Mouse (Mus musculus): ENCODE results near the gene Ccdc102a. TPM values are rescaled to one million over a fixed set of nuclear protein-coding genes. Genes with fewer than 3 reads are reported as not detected.

Gene Ccdc102a
- polyA plus RNA-seq, 1 experiment from 2014 or later: 1.6 TPM

DNA sequence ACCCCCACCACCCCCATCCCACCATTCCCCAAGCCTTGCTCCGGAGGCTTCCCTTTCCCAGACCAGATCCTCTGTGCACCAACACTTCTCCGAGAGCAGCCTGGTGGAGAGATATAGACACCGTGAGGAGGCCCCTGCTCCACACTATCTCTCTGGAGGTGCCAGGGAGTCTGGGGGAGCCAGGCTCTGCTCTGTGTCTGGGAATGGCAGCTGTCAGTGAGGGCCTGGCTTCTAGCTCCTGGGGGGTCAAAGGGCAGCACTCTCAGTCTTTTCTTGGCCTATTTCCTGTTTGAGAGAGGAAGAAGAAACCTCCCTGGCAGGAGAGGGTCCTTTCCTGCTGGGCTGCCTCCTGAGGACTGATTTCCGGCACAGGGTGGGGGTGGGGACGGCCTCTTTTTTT is 16.9 kb downstream of the Ccdc102a start:
- 20% methylated on average over 5 of the region's 5 CpGs for WGBS (ENCODE audit: insufficient replicate concordance)
- Histone ChIP-seq H3K4me2 (ENCODE audit: low read depth, low read length) (peak overlapping the region; percentile 46), H3K4me3 (ENCODE audit: low read depth, low read length) (no peak overlapping the region), H3K9ac (ENCODE audit: low read depth, low read length) (peak overlapping the region; percentile 52), H3K27me3 (ENCODE audit: control insufficient read depth, insufficient read depth, low read depth, low read length) (no peaks in the 10 kb centered on the region), H3K27ac (ENCODE audit: low read length) (peak overlapping the region; percentile 96), H3K36me3 (ENCODE audit: control insufficient read depth, insufficient read depth) (no peaks in the 10 kb centered on the region), H3K4me1 (ENCODE audit: control insufficient read depth, low read depth, low read length) (peaks cover 58% of the 10 kb centered on the region), H3K9me3 (replicated peaks; ENCODE audit: control insufficient read depth, low read length) (no peaks in the 10 kb centered on the region)
- no peak for ATAC-seq (ENCODE audit: low read depth)

DNA sequence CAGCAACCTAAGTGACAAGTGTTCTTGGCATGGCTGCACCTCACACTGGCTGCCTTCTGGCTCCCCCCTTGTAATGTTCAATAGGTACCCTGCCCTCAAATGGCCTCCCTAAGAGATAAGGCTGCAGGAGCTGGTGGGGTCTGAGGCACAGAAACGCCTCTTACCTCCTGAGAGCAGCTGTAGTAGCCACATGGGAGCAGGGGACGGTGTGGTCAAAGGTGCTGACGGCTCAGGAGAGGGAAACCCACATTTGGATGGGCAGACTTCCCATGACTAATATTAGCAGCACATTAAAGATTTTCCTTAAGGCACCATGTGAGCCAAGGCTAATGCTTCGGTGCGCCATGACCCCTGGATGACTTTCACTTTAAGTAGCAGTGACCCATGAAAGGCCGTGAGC is 17.3 kb downstream of the Ccdc102a start:
- Histone ChIP-seq H3K4me1 (ENCODE audit: control insufficient read depth, low read depth, low read length) (peaks cover 58% of the 10 kb centered on the region), H3K4me3 (ENCODE audit: low read depth, low read length) (no peak overlapping the region), H3K9me3 (replicated peaks; ENCODE audit: control insufficient read depth, low read length) (no peaks in the 10 kb centered on the region), H3K9ac (ENCODE audit: low read depth, low read length) (peak overlapping the region; percentile 52), H3K27me3 (ENCODE audit: control insufficient read depth, insufficient read depth, low read depth, low read length) (no peaks in the 10 kb centered on the region), H3K4me2 (ENCODE audit: low read depth, low read length) (peak overlapping the region; percentile 46), H3K27ac (ENCODE audit: low read length) (peak overlapping the region; percentile 96), H3K36me3 (ENCODE audit: control insufficient read depth, insufficient read depth) (no peaks in the 10 kb centered on the region)
- no peak for ATAC-seq (ENCODE audit: low read depth)
- WGBS (ENCODE audit: insufficient replicate concordance): 34% methylated on average over 6 of the region's 6 CpGs

DNA sequence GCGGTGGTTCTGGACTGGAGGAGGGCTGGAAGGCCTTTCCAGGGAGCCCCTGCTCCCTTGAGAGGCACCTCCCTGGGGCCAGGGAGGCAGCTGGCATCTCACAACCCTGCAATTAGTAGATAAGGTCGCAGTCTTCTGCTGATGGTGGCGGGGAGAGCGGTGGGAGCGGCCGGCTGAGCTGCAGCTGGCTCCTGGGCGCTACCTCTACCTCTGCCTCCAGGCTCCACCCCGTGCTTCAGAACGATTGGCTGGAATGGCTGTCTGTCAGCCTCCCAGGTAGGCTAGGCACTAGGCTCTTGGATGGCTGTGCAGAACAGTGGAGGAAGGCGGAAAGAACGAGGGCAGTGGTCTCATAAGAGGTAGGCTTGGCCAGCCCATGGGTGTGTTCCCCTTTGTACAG is 18.6 kb downstream of the Ccdc102a start:
- H3K9ac ChIP-seq (ENCODE audit: low read depth, low read length): peak overlapping the region; percentile 63
- no peaks in the 10 kb centered on the region for H3K9me3 ChIP-seq (replicated peaks; ENCODE audit: control insufficient read depth, low read length)
- 11% methylated on average over 11 of the region's 11 CpGs for WGBS (ENCODE audit: insufficient replicate concordance)
- H3K4me1 ChIP-seq (ENCODE audit: control insufficient read depth, low read depth, low read length): peaks cover 58% of the 10 kb centered on the region
- no peaks in the 10 kb centered on the region for H3K36me3 ChIP-seq (ENCODE audit: control insufficient read depth, insufficient read depth)
- H3K4me3 ChIP-seq (ENCODE audit: low read depth, low read length): peak overlapping the region; percentile 38
- H3K27me3 ChIP-seq (ENCODE audit: control insufficient read depth, insufficient read depth, low read depth, low read length): no peaks in the 10 kb centered on the region
- ATAC-seq (ENCODE audit: low read depth): peak; percentile 99
- H3K27ac ChIP-seq (ENCODE audit: low read length): peak overlapping the region; percentile 96
- H3K4me2 ChIP-seq (ENCODE audit: low read depth, low read length): peak overlapping the region; percentile 67

DNA sequence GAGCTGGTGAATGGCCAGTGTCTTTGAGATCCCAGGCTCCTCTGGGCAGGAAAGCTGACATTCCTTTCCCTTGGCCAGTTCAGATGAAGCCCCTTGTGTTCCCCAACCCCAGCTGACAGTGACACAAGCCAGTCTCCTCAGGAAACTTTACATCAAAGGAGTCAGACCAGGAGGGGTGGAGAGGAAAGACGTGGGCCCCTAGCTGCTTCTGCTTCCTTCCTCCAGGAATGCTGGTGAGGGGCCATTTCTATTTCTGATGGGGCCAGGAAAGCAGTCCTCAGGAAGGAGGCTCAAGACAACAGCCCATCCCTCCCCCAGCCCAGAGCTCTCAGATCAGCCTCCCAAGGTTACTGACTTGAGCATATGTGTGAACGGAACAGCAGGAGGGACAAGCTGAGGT is 25.0 kb downstream of the Ccdc102a start:
- H3K9me3 ChIP-seq (replicated peaks; ENCODE audit: control insufficient read depth, low read length): no peaks in the 10 kb centered on the region
- no peak overlapping the region for H3K9ac ChIP-seq (ENCODE audit: low read depth, low read length)
- no peaks in the 10 kb centered on the region; the same call in none of the 2 replicates for H3K27me3 ChIP-seq (ENCODE audit: control insufficient read depth, insufficient read depth, low read depth, low read length)
- peaks cover 25% of the 10 kb centered on the region for H3K4me1 ChIP-seq (ENCODE audit: control insufficient read depth, low read depth, low read length)
- H3K4me3 ChIP-seq (ENCODE audit: low read depth, low read length): no peak overlapping the region
- ATAC-seq (ENCODE audit: low read depth): no peak
- no peaks in the 10 kb centered on the region for H3K36me3 ChIP-seq (ENCODE audit: control insufficient read depth, insufficient read depth)
- no peak overlapping the region for H3K27ac ChIP-seq (ENCODE audit: low read length)
- no peak overlapping the region for H3K4me2 ChIP-seq (ENCODE audit: low read depth, low read length)
- WGBS (ENCODE audit: insufficient replicate concordance): 39% methylated on average over 2 of the region's 2 CpGs

DNA sequence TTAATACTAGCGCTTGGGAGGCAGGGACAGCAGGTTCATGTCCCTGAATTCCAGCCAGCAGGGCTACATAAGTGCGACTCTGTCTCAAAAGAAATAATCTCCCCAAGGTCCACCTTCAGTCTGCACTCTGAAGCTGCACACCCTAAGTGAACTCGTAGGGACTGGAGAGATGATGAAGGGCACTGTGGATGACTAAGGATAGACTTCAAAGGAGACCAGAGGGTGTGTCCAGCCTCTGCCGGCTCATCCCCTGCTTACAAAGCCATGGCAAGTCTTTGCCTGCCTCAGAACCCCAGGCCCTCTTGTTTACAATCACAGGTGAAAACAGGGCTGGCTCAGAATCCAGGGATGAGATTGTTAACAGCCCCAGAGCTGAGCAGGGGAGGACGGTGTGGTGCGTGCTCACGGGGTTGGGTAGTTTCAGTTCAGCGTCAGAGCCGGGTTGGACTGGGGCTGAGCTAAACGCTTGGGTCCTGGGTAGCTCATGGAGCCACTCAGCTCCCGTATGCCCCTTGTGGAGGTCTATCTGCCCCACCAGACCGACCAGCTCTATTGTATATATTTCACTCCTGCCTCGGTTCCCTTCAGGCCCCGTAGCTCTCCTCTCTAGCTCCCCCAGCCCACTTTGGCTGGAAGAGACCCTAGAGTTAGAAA is 29.4 kb downstream of the Ccdc102a start:
- 26% methylated on average over 14 of the region's 14 CpGs for WGBS (ENCODE audit: insufficient replicate concordance)
- H3K4me3 ChIP-seq (ENCODE audit: low read depth, low read length): peak overlapping the region; percentile 27
- H3K4me2 ChIP-seq (ENCODE audit: low read depth, low read length): peak overlapping the region; percentile 52

DNA sequence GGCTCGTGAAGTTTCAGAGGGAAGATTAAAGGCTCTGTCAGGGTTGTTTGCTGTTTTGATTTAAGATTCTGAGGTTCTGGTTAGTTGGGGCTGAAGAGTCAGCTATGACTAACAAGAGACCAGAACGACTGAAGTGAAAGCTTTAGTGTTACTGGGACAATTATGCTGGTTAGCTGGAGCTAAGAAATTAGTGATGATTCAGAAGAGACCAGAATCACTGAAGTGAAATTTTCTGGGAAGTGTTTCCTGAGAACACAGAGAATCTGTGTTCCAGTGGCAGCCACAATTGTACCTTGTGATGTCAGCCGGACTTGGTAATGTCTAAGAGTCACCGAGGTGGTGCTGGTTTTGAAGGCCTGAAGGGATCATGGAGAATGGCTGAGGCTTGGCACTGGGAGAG is 37.2 kb downstream of the Ccdc102a start:
- WGBS (ENCODE audit: insufficient replicate concordance): 53% methylated on average over 4 of the region's 4 CpGs
- peaks cover 8% of the 10 kb centered on the region for H3K4me1 ChIP-seq (ENCODE audit: control insufficient read depth, low read depth, low read length)

More for the DNA sequence above, 29.4 kb downstream of the Ccdc102a start:
- no peaks in the 10 kb centered on the region for H3K36me3 ChIP-seq (ENCODE audit: control insufficient read depth, insufficient read depth)
- peak; percentile 73 for ATAC-seq (ENCODE audit: low read depth)
- H3K9me3 ChIP-seq (replicated peaks; ENCODE audit: control insufficient read depth, low read length): no peaks in the 10 kb centered on the region
- no peaks in the 10 kb centered on the region; the same call in none of the 2 replicates for H3K27me3 ChIP-seq (ENCODE audit: control insufficient read depth, insufficient read depth, low read depth, low read length)
- peaks cover 8% of the 10 kb centered on the region for H3K4me1 ChIP-seq (ENCODE audit: control insufficient read depth, low read depth, low read length)
- H3K27ac ChIP-seq (ENCODE audit: low read length): no peak overlapping the region
- peak overlapping the region; percentile 47; the same call in 1 of the 2 replicates for H3K9ac ChIP-seq (ENCODE audit: low read depth, low read length)

DNA sequence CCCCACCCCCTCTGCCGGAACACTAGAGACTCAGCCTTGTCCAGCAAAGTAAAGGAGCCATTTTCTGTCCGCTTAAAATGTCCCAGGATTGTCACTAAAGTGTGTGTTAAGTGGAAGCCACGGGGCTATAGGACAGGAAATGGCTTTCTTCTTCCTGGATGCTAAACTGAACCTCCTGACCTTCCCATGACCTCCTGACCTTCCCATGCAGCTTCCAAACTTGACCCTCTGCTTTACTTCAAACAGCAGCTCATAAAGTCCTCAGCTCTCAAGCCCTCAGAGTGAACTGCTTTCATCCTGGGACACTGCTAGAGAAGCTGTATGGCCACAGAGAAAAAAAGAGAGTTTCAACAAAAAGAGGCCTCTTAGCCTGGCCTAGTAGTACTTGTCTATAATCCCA is 41.1 kb downstream of the Ccdc102a start:
- H3K4me1 ChIP-seq (ENCODE audit: control insufficient read depth, low read depth, low read length): peaks cover 28% of the 10 kb centered on the region
- H3K36me3 ChIP-seq (ENCODE audit: control insufficient read depth, insufficient read depth): no peaks in the 10 kb centered on the region
- H3K9ac ChIP-seq (ENCODE audit: low read depth, low read length): peak overlapping the region; percentile 52
- H3K4me2 ChIP-seq (ENCODE audit: low read depth, low read length): peak overlapping the region; percentile 89
- H3K4me3 ChIP-seq (ENCODE audit: low read depth, low read length): no peak overlapping the region
- 35% methylated on average over 3 of the region's 3 CpGs for WGBS (ENCODE audit: insufficient replicate concordance)
- ATAC-seq (ENCODE audit: low read depth): no peak
- peaks cover 11% of the 10 kb centered on the region for H3K27me3 ChIP-seq (ENCODE audit: control insufficient read depth, insufficient read depth, low read depth, low read length)
- H3K27ac ChIP-seq (ENCODE audit: low read length): peak overlapping the region; percentile 85
- H3K9me3 ChIP-seq (replicated peaks; ENCODE audit: control insufficient read depth, low read length): no peaks in the 10 kb centered on the region

More for the DNA sequence above, 37.2 kb downstream of the Ccdc102a start:
- Histone ChIP-seq H3K27me3 (ENCODE audit: control insufficient read depth, insufficient read depth, low read depth, low read length) (no peaks in the 10 kb centered on the region; the same call in 1 of the 2 replicates), H3K9ac (ENCODE audit: low read depth, low read length) (no peak overlapping the region), H3K27ac (ENCODE audit: low read length) (no peak overlapping the region), H3K36me3 (ENCODE audit: control insufficient read depth, insufficient read depth) (no peaks in the 10 kb centered on the region), H3K4me2 (ENCODE audit: low read depth, low read length) (no peak overlapping the region), H3K9me3 (replicated peaks; ENCODE audit: control insufficient read depth, low read length) (no peaks in the 10 kb centered on the region), H3K4me3 (ENCODE audit: low read depth, low read length) (no peak overlapping the region)
- ATAC-seq (ENCODE audit: low read depth): no peak

DNA sequence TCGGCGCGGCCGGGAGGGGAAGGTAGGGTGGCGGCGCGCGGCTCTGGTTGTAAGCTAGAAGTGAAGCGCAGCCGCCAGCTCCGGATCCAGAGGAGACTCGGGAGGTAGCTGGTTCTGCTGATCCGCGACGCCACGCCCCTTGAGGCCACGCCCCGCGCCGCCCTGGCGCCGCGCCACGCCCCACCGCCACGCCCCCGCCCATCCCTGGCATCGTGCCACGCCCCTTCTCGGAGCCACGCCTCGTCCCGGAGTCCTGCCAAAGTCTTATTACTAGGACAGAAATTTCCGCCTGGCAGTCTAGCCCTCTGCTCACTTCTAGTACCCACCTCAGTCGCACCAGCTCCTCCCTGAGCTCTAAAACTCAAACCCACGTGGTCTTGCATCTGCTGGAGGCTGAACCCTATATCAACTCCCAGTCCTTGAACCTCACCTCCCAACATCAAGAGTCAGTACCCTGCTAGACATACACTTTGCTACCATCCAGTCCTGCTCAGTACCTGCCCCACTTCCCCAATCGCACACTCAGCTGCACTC is 41.6 kb downstream of the Ccdc102a start, which contains the start of gene Dok4:
Gene Dok4, minus strand, starts transcription at position 134 of the 534 bp plus-strand sequence.
- Histone ChIP-seq H3K27ac (ENCODE audit: low read length) (peak within 1 kb of the TSS; percentile 96), H3K27me3 (ENCODE audit: control insufficient read depth, insufficient read depth, low read depth, low read length) (peaks cover 15% of the 10 kb centered on the region), H3K9me3 (replicated peaks; ENCODE audit: control insufficient read depth, low read length) (no peaks in the 10 kb centered on the region), H3K36me3 (ENCODE audit: control insufficient read depth, insufficient read depth) (no peaks in the 10 kb centered on the region), H3K4me2 (ENCODE audit: low read depth, low read length) (peak within 1 kb of the TSS; percentile 89), H3K4me3 (ENCODE audit: low read depth, low read length) (peak within 1 kb of the TSS; percentile 84), H3K9ac (ENCODE audit: low read depth, low read length) (peak within 1 kb of the TSS; percentile 94), H3K4me1 (ENCODE audit: control insufficient read depth, low read depth, low read length) (peaks cover 28% of the 10 kb centered on the region)
- ATAC-seq (ENCODE audit: low read depth): peak; percentile 85
- under 1% methylated on average over 27 of the region's 37 CpGs for WGBS (ENCODE audit: insufficient replicate concordance)

DNA sequence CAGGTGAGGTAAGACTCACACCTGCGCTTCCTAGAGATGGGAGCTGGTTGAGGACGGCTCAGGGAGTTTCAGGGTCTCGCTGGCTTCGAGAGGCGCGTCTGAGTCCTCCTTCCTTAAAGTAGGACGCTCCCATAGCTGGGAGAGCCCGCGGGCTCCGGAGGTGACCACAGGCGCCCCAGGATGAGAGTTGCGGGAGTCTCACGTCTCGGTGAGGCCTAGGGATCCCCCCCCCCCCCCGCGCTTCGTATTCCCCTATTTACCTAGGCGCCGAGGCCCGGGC is 42.1 kb downstream of the Ccdc102a start:
- Histone ChIP-seq H3K9me3 (replicated peaks; ENCODE audit: control insufficient read depth, low read length) (no peaks in the 10 kb centered on the region), H3K4me3 (ENCODE audit: low read depth, low read length) (peak overlapping the region; percentile 84), H3K36me3 (ENCODE audit: control insufficient read depth, insufficient read depth) (no peaks in the 10 kb centered on the region), H3K4me1 (ENCODE audit: control insufficient read depth, low read depth, low read length) (peaks cover 31% of the 10 kb centered on the region), H3K27ac (ENCODE audit: low read length) (peak overlapping the region; percentile 96), H3K4me2 (ENCODE audit: low read depth, low read length) (peak overlapping the region; percentile 89), H3K27me3 (ENCODE audit: control insufficient read depth, insufficient read depth, low read depth, low read length) (peaks cover 15% of the 10 kb centered on the region), H3K9ac (ENCODE audit: low read depth, low read length) (peak overlapping the region; percentile 94)
- ATAC-seq (ENCODE audit: low read depth): peak; percentile 13; the same call in 1 of the 2 replicates
- under 1% methylated on average over 17 of the region's 20 CpGs for WGBS (ENCODE audit: insufficient replicate concordance)
